Mouse (Mus musculus) spleen, postnatal 36 days (tissue): ENCODE results near the gene Myl4.

ENCODE experiments used
- DNase-seq, 2 experiments: peaks; one replicate each; pipeline ENCODE4 v3.0.0; 2022; ENCODE audit warnings: low spot score in 2 of 2, mixed read lengths in 1 of 2

Gene Myl4

DNA sequence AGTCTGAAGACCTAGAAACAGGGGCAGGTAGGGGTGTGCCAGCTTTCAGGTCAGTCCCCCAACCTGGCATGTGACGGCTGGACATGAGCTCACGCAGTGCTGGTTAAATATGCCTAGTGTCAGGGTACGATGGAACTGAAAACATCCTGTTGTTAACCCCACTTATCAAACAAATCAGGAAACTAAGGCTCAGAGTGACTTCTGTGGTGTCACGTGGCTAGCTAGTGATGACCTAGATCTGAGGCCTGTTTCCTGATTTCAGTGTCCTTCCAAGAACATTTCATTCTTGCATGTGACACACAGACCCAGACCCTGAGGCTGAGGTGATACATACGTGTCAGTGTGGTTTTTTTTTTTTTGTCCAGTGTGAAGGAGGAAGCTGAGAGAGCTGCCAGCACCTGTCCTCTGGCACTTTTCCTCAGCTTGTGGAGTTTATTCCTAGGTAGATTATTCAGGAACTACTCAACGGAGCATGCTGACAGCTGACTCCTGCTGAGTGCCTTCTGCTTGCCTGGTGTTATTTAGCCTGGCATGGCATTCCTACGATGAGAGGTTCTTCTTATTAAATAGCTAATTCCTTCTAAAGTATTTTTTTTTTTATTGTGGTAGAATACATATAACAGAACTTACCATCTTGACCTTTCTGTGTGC is 79.8 kb downstream of the Myl4 start:
- DNase-seq = peak; percentile 55 to 60

- peak; percentile 70 to 74 for DNase-seq
Measured at GRCm38 (mm10) chr11:104631306-104631705, 80.8 kb downstream of the Myl4 start.

DNA sequence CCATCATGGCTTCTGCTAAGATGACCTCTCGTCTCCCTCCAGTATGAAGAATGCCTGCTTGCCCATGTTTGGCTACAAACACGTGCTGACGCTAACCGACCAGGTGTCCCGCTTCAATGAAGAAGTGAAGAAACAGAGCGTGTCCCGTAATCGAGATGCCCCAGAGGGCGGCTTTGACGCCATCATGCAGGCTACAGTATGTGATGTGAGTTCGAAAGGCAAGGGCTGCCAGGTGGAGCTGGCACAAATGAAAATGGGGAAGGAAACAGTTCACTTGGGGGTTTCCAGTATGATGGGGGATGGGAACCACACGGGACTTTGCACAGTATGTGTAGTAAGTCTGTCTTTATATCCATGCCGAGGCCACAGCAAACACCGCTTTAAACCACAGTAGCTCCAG is 86.5 kb downstream of the Myl4 start:
- DNase-seq = peak; percentile 89 to 93

DNA sequence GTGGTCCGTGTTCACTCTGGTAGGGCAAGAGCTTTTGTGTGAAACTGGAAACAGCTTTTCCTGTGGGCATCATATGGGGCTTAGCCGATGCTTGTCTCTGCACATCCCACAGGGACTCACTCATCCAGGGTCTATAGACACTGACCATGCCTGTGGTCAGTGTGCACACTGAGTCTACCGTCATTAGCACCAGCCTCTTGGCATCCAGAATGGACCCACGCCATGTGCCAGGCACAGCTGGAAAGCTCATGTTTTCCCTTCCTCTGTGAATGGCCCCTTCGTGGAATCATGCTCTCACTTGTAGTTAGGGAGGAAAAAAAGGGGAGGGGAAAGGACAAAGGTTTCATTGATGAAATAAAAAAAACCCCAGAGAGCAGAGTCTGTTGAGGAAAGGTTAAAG is 87.5 kb downstream of the Myl4 start:
- no peak for DNase-seq

DNA sequence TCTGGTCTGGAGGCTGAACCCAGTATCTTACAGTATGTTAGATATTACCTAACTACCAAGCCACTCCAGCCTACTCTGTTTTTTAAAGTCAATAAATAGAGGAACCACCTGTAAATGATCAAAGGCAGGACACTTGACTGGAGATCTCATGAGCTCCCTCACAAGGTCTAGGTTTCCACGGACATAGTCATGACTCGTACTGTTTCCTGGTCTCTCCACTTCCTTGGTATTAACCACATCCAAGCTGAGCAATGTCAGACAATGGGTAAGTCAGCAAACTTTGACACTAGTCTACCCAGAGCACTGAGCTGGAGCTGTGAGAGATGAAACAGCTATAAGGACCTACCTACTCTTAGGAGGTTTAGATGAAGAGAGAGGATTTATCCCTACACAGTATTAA is 88.4 kb downstream of the Myl4 start:
- DNase-seq = no peak

DNA sequence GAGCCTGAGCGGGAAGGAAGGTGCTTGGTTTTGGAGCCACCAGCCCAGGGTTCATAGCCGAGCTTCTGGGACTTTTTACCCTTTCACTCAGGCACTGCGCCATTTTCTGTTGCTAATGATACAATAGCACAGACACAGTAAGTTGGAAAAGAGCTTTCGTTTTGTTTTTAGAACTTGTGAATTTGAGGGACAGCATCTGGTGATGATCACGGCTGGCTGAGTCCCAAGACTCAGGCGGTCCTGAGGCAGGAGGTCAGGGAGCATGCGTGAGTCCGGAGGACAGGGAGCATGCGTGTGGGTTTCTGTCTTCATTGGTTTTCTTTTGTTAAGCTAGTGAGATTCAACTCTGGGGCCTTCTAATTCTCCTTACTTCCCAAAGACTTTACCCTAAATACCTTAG is 89.2 kb downstream of the Myl4 start:
- DNase-seq = no peak

DNA sequence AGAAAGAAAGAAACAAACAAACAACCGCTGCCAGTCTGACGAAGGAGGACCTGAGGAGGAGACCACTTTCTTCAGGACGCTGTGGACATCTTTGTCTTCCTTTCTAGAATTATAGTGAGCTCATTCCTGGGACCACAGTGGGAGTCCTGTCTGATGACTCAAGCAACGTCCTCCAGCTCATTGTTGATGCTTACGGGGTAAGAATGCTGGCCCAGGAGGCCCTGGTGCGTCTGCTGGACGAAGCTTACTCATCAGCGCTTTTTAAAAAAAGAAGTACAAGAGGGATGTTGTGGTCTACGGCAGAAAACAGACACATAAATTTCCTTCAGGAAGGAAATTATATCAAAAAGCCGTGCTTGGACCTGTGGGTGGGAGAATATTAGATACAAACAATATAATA is 90.4 kb downstream of the Myl4 start:
- no peak for DNase-seq

DNA sequence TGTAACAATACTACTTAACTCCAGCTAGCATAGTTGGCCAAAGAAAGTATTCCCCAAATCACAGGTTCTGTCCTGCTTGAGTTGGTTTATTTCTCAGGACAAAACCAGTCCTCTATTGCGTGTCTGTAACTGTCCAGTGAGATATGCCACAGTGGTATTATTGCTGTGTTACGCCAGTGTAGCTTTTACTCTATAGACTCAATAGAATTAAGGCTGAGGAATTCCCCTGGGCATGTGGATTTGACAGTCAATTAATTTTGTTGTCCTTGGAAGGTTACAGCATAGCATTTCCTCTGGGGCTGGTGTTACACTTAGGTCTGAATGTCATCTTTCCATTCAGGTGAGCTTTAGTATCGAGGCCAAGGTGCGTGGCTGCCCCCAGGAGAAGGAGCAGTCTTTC is 92.8 kb downstream of the Myl4 start:
- DNase-seq = no peak
